Comparison of ENCODE assay signal across 22 mouse cellular contexts in genomic region chr17:15096853-15097252, GRCm38 (mm10). TPM values are rescaled to one million over a fixed set of nuclear protein-coding genes. Genes with fewer than 3 reads are reported as not detected.
DNase-seq lines count a peak whose midpoint lies in the region; ATAC-seq and TF ChIP-seq lines count a peak whose summit lies in the region.
"Had no signal": no experiment of that assay in that cellular context is flagged by ENCODE, and none has a peak within 500 bp of the region (broad histone marks: within the 10 kb centered on the region; RNA-seq: fewer than 3 reads in every experiment).

No protein-coding gene starts in this region.

- TF ChIP-seq POLR2A in lung, adult 2 months (IDR thresholded peaks at IDR 0.05; ENCODE audit: borderline replicate concordance, extremely low read depth, low read depth, low read length) = no peak
- TF ChIP-seq POLR2A in MEL (IDR thresholded peaks at IDR 0.05; ENCODE audit: control insufficient read depth in 1 of 2, insufficient read depth in 1 of 2, low read depth in 1 of 2, low read length in 2 of 2, poor library complexity in 1 of 2) = no peak

- H3K36me3 ChIP-seq in lung, postnatal 0 days (ENCODE audit: insufficient read depth, low read length) = no peaks in the 10 kb centered on the region
- no peaks in the 10 kb centered on the region for H3K36me3 ChIP-seq in MEL (ENCODE audit: control insufficient read depth in 1 of 2, insufficient read depth in 2 of 2, low read length in 2 of 2)
- H3K36me3 ChIP-seq: embryonic facial prominence, embryonic 10.5 days; heart, embryonic 13.5 days; hindbrain, embryonic 10.5 days; intestine, embryonic 15.5 days had no signal

- no peak overlapping the region for H3K9ac ChIP-seq in lung, postnatal 0 days (replicated peaks; ENCODE audit: low read depth)
- no peak overlapping the region for H3K9ac ChIP-seq in MEL (ENCODE audit: control insufficient read depth, low read depth, low read length, poor library complexity, severe bottlenecking)
- H3K9ac ChIP-seq: forebrain, embryonic 13.5 days; heart, embryonic 13.5 days; hindbrain, embryonic 14.5 days; intestine, embryonic 15.5 days had no signal

- H3K27me3 ChIP-seq in lung, postnatal 0 days (replicated peaks; ENCODE audit: insufficient read depth, low read length) = no peaks in the 10 kb centered on the region
- no peaks in the 10 kb centered on the region for H3K27me3 ChIP-seq in MEL (ENCODE audit: control insufficient read depth in 1 of 2, insufficient read depth in 2 of 2, low read length in 2 of 2)
- H3K27me3 ChIP-seq: CH12.LX; forebrain, embryonic 13.5 days; intestine, embryonic 15.5 days had no signal

- no peak overlapping the region for H3K4me2 ChIP-seq in lung, postnatal 0 days (replicated peaks; ENCODE audit: low read depth, low read length)
- H3K4me2 ChIP-seq: forebrain, embryonic 13.5 days; heart, embryonic 13.5 days; hindbrain, embryonic 14.5 days; intestine, embryonic 15.5 days had no signal

- H3K79me2 ChIP-seq in MEL (ENCODE audit: control insufficient read depth, insufficient read depth, low read length, poor library complexity) = no peaks in the 10 kb centered on the region

- TF ChIP-seq EP300 in lung, postnatal 0 days (IDR thresholded peaks at IDR 0.05) = 0 out of 2 replicates have a peak, but pooled peaks have one; percentile 25
- TF ChIP-seq EP300 in MEL (IDR thresholded peaks at IDR 0.05; ENCODE audit: low read depth in 1 of 2, low read length in 2 of 2) = no peak

- TF ChIP-seq RAD21 in MEL (IDR thresholded peaks at IDR 0.05; ENCODE audit: low read depth, low read length) = no peak

- H3K4me1 ChIP-seq in lung, postnatal 0 days (ENCODE audit: insufficient read depth, low read depth, low read length) = no peaks in the 10 kb centered on the region
- H3K4me1 ChIP-seq in lung, adult 2 months (ENCODE audit: control insufficient read depth, insufficient read depth, low read length) = peaks cover 2% of the 10 kb centered on the region; the same call in 1 of the 2 replicates
- H3K4me1 ChIP-seq in MEL (ENCODE audit: control insufficient read depth in 1 of 2, insufficient read depth in 2 of 2, low read length in 2 of 2) = no peaks in the 10 kb centered on the region

- TF ChIP-seq CTCF in lung, postnatal 0 days (IDR thresholded peaks at IDR 0.05) = no peak
- TF ChIP-seq CTCF in lung, adult 2 months (IDR thresholded peaks at IDR 0.05; ENCODE audit: insufficient read depth, low read length) = no peak
- TF ChIP-seq CTCF in MEL (IDR thresholded peaks at IDR 0.05 in 2 of 3, conservative IDR thresholded peaks at IDR 0.05 in 1 of 3; ENCODE audit: control insufficient read depth in 1 of 3, insufficient read depth in 1 of 3, low read depth in 2 of 3, low read length in 3 of 3, poor library complexity in 1 of 3, severe bottlenecking in 1 of 3) = no peak

- no peak for ATAC-seq in lung, postnatal 0 days
- ATAC-seq in megakaryocyte progenitor cell, adult 5-6 weeks (replicated peaks; ENCODE audit: poor library complexity) = peak; percentile 54
- ATAC-seq: forebrain, embryonic 13.5 days; intestine, embryonic 15.5 days had no signal

- DNase-seq in heart, adult 18-20 months = peak; percentile 6 to 23
- DNase-seq in heart, postnatal 25 days (ENCODE audit: low spot score) = no peak
- DNase-seq in lung, postnatal 0 days (ENCODE audit: low spot score) = no peak
- DNase-seq in lung, adult 2 months = no peak
- peak; percentile 18 for DNase-seq in MEL (ENCODE audit: low read depth, low spot score)
- DNase-seq in frontal cortex, postnatal 10 days (ENCODE audit: low spot score in 2 of 2) = no peak
- no peak for DNase-seq in left cerebral cortex, postnatal 36 days (ENCODE audit: low spot score in 2 of 2)
- DNase-seq: adrenal gland, adult 2 months; adrenal gland, postnatal 25 days; cerebellum, adult 2 months; cerebellum, postnatal 10 days; gastrocnemius, postnatal 10 days had no signal

- no peak overlapping the region for H3K27ac ChIP-seq in lung, postnatal 0 days (ENCODE audit: low read length)
- no peak overlapping the region for H3K27ac ChIP-seq in MEL (ENCODE audit: control insufficient read depth, low read depth, low read length)
- H3K27ac ChIP-seq: embryonic facial prominence, embryonic 10.5 days; forebrain, embryonic 13.5 days; heart, embryonic 13.5 days; hindbrain, embryonic 10.5 days; hindbrain, embryonic 14.5 days; intestine, embryonic 15.5 days had no signal

- 60% methylated on average over 6 of the region's 6 CpGs for WGBS in lung, postnatal 0 days
- WGBS in lung, adult 2 months = 48% methylated on average over 6 of the region's 6 CpGs

- intact Hi-C loops in heart, postnatal 25 days (cut with DNase I) = no loop called here
- intact Hi-C loops in left cerebral cortex, postnatal 36 days (cut with DNase I) = no loop called here

- no peak overlapping the region for H3K4me3 ChIP-seq in lung, postnatal 0 days (ENCODE audit: low read depth, low read length)
- no peak overlapping the region for H3K4me3 ChIP-seq in lung, adult 2 months (replicated peaks; ENCODE audit: extremely low read depth, low read depth, low read length)
- no peak overlapping the region for H3K4me3 ChIP-seq in MEL (ENCODE audit: control insufficient read depth in 1 of 2, insufficient read depth in 1 of 2, low read depth in 2 of 2, low read length in 2 of 2)
- H3K4me3 ChIP-seq: embryonic facial prominence, embryonic 10.5 days; forebrain, embryonic 13.5 days; heart, embryonic 13.5 days; hindbrain, embryonic 10.5 days; intestine, embryonic 15.5 days had no signal

- H3K9me3 ChIP-seq in lung, postnatal 0 days (ENCODE audit: low read length) = no peaks in the 10 kb centered on the region
- no peaks in the 10 kb centered on the region for H3K9me3 ChIP-seq in MEL (replicated peaks; ENCODE audit: insufficient read depth, low read length)
- H3K9me3 ChIP-seq: embryonic facial prominence, embryonic 10.5 days; forebrain, embryonic 13.5 days; heart, embryonic 13.5 days; hindbrain, embryonic 10.5 days; intestine, embryonic 15.5 days had no signal

TF ChIP-seq in MEL, 35 proteins besides CTCF, POLR2A, EP300 and RAD21:
- no peak for TF ChIP-seq E2F4 (IDR thresholded peaks at IDR 0.05; ENCODE audit: borderline replicate concordance, low read depth, low read length)
- no peak for TF ChIP-seq KAT2A (conservative IDR thresholded peaks at IDR 0.05; ENCODE audit: low read depth, low read length)
- no peak for TF ChIP-seq UBTF (IDR thresholded peaks at IDR 0.05; ENCODE audit: borderline replicate concordance, insufficient read depth, low read depth, low read length)
- no peak for TF ChIP-seq SIN3A (IDR thresholded peaks at IDR 0.05; ENCODE audit: low read length)
- TF ChIP-seq ETS1 (IDR thresholded peaks at IDR 0.05; ENCODE audit: low read depth, low read length) = no peak
- TF ChIP-seq TAL1 (IDR thresholded peaks at IDR 0.05; ENCODE audit: low read length) = no peak
- TF ChIP-seq MAFK (IDR thresholded peaks at IDR 0.05; ENCODE audit: borderline replicate concordance, low read depth, low read length) = no peak

RNA-seq across cellular contexts. Expression of gene Gm3448, which starts 55.5 kb away (rescaled TPM):
- 1 to 10 TPM in 1 of 2 experiments, under 1 TPM in 1; 0.74 to 1.7 TPM for total RNA-seq in heart, adult 18-20 months (2021)
- 1 to 10 TPM in 1 of 2 experiments, under 1 TPM in 1; 0.96 to 1.3 TPM for total RNA-seq in heart, postnatal 25 days (2021)
- 4.4 and 5.0 TPM in 2 replicates for polyA plus RNA-seq in lung, postnatal 0 days (2015; fragmentation: Nextera tagmentation; extraction: Ambion mirVana)
- polyA plus RNA-seq in lung, adult 2 months (2012; rRNA removed) = 0.51 and 0.90 TPM in 2 replicates
- total RNA-seq in MEL (2012; rRNA removed) = 4.4 and 8.1 TPM in 2 replicates
- polyA plus RNA-seq in MEL (2012; ENCODE audit: insufficient read depth in 1 of 2, insufficient read length in 2 of 2, low read depth in 1 of 2, low replicate concordance in 2 of 2, missing spikeins in 1 of 2) = 1 to 10 TPM in 1 of 2 experiments, not detected in 1; 1.8 TPM
- 10.1 and 11.6 TPM in 2 replicates for total RNA-seq in megakaryocyte progenitor cell, adult 5-6 weeks (2015)
- 15.4 and 16.3 TPM in 2 replicates for total RNA-seq in megakaryocyte progenitor cell, adult 5-6 weeks (2017)
- total RNA-seq in left cerebral cortex, postnatal 36 days (2021) = 10 to 100 TPM in 1 of 2 experiments, 1 to 10 TPM in 1; 4.7 to 10.7 TPM

RNA-seq across cellular contexts. Expression of gene Tcte3, which starts 55.6 kb away (rescaled TPM):
- under 1 TPM in 1 of 2 experiments, not detected in 1; 0.44 TPM for total RNA-seq in heart, adult 18-20 months (2021)
- total RNA-seq in heart, postnatal 25 days (2021) = not detected
- 1.1 and 1.2 TPM in 2 replicates for polyA plus RNA-seq in lung, postnatal 0 days (2015; fragmentation: Nextera tagmentation; extraction: Ambion mirVana)
- polyA plus RNA-seq in lung, adult 2 months (2012; rRNA removed) = 0.19 TPM in 1 of 2 replicates, not detected in the other
- 7.3 and 10.3 TPM in 2 replicates for total RNA-seq in MEL (2012; rRNA removed)
- polyA plus RNA-seq in MEL (2012; ENCODE audit: insufficient read depth in 1 of 2, insufficient read length in 2 of 2, low read depth in 1 of 2, low replicate concordance in 2 of 2, missing spikeins in 1 of 2) = 10 to 100 TPM in 1 of 2 experiments, not detected in 1; 13.8 TPM
- 1.0 and 1.9 TPM in 2 replicates for total RNA-seq in megakaryocyte progenitor cell, adult 5-6 weeks (2015)
- total RNA-seq in megakaryocyte progenitor cell, adult 5-6 weeks (2017) = 0.33 TPM in 1 of 2 replicates, not detected in the other
- total RNA-seq in left cerebral cortex, postnatal 36 days (2021) = 1 to 10 TPM in 1 of 2 experiments, under 1 TPM in 1; 0.54 to 1.9 TPM
- polyA plus RNA-seq: adrenal gland, adult 2 months; cerebellum, adult 2 months; embryonic facial prominence, embryonic 10.5 days; embryonic facial prominence, embryonic 14.5 days; heart, postnatal 0 days; hindbrain, embryonic 14.5 days had no signal

RNA-seq across cellular contexts. Expression of gene Ermard, which starts 55.8 kb away (rescaled TPM):
- total RNA-seq in heart, adult 18-20 months (2021) = 10 to 100 TPM; 16.0 to 25.5 TPM
- 10 to 100 TPM; 20.9 to 21.2 TPM for total RNA-seq in heart, postnatal 25 days (2021)
- 49.6 and 59.4 TPM in 2 replicates for polyA plus RNA-seq in lung, postnatal 0 days (2015; fragmentation: Nextera tagmentation; extraction: Ambion mirVana)
- 31.6 and 50.8 TPM in 2 replicates for polyA plus RNA-seq in lung, adult 2 months (2012; rRNA removed)
- total RNA-seq in MEL (2012; rRNA removed) = 27.6 and 28.2 TPM in 2 replicates
- polyA plus RNA-seq in MEL (2012; ENCODE audit: insufficient read depth in 1 of 2, insufficient read length in 2 of 2, low read depth in 1 of 2, low replicate concordance in 2 of 2, missing spikeins in 1 of 2) = 10 to 100 TPM in 1 of 2 experiments, not detected in 1; 47.0 TPM
- total RNA-seq in megakaryocyte progenitor cell, adult 5-6 weeks (2015) = 57.6 and 71.7 TPM in 2 replicates
- total RNA-seq in megakaryocyte progenitor cell, adult 5-6 weeks (2017) = 24.2 and 39.0 TPM in 2 replicates
- total RNA-seq in left cerebral cortex, postnatal 36 days (2021) = 10 to 100 TPM; 30.1 to 60.5 TPM

Comparison
In these comparisons a context has a peak if more than half of its experiments do, and no peak if none do; other contexts are left out.
1. DNase-seq: peak in heart, adult 18-20 months (2 of 2) and MEL (single experiment); none in heart, postnatal 25 days (single experiment), lung, postnatal 0 days (single experiment), lung, adult 2 months (single experiment), frontal cortex, postnatal 10 days (0 of 2) and left cerebral cortex, postnatal 36 days (0 of 2).